Mouse (Mus musculus) testis, postnatal 10 days (tissue): ENCODE measurements around the gene Best2.

Experiments
- DNase-seq: peaks from one replicate; pipeline ENCODE4 v3.0.0; 2021; ENCODE audit warnings: low spot score

Gene Best2

DNA sequence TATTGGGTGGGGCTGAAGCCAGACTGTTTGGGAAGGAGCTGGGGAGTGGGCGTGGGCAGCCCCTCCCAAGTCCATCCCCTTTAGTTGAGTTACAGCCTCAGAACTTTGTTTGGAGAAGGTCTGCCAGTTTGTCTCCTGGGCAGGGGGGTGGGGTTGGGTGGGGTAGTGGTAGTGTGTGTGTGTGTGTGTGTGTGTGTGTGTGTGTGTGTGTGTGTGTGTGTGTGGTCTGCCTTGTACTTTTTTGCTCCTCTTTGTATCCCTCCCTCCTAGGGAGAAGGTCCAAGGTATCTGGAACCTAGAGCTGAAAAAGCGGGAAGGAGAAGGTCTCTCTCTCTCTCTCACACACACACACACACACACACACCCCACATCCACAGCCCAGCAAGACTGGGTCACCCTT is at the start of gene Best2:
Best2 (minus strand) TSS at position 101 of the 400 bp plus-strand sequence.
- DNase-seq: no peak

DNA sequence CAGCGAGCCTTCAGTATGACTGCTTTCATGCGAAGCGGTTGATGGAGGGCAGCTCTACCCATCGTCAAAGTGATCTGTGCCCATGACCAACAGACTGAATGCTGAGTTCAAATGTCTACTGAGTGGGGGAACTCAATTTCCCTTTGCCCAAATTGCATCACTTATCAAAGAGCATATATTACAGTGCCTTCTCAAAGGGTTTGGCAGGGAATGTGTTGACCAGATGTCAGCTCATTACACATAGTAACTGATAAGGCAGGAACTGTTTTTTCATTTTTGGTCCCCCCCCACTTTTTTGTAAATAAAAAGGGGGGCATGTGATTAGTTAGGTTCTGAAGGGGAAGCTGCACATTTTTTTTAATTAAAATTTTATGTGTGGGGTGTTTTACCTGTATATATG is 48.3 kb upstream of the Best2 start:
- DNase-seq: no peak

DNA sequence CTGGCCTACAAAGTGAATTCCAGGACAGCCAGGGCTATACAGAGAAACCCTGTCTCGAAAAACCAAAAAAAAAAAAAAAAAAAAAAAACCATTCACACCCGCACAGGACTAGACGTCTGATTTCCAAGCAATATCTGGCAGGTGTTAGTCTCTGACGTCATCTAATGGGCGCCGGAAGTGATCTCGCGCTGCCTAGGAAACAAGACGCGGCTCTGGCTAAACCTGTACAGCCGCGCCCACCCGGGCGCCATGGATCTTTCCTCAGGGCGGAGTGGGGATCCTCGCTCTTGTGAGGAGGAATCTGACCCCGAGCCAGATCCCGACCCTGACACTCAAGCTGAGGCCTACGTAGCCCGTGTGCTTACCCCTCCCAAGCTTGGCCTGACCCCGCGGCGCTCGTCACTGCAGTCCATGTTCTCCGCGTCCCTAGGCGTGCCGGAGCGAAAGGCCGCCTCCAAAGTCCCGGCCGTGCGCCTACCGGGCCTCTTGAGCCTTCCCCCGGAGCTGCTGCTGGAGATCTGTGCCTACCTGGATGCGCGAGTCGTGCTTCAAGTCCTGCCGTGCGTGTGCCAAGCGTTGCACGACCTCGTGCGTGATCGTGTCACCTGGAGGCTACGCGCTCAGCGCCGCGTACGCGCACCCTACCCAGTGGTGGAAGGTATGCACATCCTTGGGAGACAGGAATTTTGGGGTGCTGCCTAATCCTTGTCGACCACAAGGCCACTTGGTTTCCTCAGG is 45.7 kb upstream of the Best2 start, which contains the start of gene Fbxw9:
Fbxw9 (plus strand) TSS at position 177 of the 738 bp plus-strand sequence.
- peak; percentile 92 for DNase-seq

DNA sequence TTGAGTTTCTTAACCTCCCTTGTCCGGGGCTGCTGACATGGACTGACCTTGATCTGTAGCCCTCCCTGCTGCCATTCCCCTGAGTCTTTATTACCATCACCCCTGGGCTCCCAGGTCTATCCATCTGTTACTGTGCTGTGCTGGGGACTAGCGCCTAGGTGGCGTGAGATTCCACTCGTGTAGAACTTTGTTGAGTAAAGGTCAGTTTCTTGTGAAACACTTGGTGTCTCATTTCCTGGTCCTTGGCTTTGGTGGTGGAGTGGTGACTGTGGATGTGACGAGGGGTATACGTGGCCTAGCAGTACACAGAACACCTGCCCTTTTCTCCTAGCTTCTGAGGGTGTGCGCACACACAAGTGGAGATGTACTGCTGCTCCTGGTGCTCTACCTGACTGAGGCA is 43.0 kb upstream of the Best2 start:
- DNase-seq: no peak

DNA sequence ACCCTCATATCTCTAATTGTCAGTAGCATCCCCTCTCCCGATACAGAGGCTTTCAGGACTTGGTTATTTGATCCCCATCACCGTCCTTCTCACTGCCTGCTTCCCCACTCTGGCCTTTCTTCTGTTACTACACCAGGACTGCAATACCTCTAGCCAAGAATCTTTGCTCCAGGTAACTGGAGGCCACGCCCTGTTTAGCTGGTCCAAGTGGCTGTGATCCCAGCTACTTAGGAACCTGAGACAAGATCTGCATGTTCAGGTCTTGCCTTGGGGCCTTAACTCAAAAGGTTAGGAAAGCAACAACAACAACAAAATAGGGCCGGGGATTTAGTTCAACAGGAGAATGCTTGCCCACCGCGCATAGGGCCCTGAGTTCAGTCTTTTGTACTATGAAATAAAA is 29.3 kb upstream of the Best2 start:
- no peak for DNase-seq

DNA sequence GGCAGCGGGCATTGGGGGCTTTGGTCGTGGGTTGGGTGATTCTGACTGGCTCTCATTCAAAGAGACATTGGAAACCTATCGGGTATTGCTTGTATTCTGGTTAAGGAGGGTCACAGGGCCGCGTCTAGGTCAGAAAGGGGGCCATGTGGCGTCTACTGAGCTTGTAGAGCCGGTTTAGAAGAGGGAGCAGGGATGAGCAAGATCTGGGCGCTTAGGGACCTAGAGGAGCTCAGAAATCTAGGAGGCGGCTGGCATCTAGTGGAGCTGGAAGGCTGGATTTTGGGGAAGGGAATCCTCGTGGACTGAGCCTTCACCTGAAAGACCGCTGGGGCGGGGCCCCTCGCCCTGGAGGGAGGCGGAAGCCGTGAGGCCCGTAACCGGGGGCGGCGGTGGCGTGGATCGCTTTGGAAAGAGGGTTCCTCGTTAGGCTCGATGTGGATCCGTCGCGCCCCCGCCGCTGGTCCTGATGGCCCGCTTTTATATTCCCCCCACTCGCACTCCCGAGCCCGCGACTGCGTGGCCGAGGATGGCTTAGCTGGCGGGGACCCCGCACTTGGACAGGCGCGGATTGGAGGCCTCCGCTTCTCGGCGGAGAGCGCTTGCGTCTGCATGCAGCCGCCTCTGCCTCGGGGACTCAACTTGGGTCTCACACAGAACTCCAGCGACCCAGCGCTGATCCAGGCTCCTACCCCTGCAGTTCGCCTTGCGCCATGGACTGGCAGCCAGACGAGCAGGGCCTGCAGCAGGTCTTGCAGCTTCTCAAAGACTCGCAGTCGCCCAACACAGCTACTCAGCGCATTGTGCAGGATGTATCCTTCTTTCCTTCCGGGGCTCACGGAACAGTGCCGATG is 23.6 kb upstream of the Best2 start:
- peak; percentile 73 for DNase-seq

DNA sequence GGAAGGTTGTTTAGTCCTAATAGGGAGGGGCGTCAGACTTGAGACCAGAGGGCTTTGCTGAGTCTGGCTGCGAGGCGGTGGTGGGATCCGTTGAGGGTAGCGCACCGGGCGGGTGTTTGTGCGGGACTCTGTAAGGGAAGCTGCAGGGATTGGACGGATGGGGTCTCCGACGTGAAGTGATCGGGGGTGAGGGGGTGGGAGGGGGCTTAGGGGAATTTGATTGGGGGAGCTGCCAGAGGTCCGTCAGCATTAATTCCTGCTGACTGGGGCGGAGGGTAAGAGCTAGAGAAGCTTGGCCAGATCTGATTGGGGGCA is 23.0 kb upstream of the Best2 start:
- no peak for DNase-seq

DNA sequence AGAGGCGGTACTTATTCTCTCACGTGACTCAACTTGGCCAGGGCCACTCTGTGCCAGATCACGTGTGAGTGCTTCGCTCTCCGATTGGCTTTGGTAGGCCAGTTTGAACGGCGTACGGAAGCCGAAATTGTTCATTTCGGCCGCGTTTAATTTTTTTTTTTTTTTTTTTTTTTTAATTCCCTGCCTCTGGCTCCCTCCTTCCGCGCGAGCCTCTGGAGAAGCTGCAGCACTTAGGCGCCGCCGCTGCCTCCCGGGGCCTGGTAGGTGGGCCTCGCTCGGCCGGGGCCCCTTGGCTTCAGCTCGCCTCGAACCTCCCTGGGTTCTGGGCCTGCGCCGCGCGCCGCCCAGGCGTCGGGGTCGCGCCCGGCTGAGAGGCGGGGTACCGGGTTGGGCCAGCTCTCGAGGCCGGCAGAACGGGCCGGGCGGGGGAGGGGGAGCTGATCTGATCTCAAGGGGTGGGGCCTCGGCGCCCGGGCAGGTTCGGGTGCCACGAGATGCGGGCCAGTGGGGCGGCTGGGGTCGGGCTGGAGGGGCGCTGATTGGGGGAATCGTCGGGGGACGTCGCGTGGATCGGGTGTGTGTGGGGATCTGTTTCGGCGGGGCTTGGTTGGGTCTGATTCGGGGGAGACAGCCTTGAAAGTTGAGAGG is 22.5 kb upstream of the Best2 start, which contains the start of gene Tnpo2:
Tnpo2 (plus strand) TSS at position 198 of the 648 bp plus-strand sequence.
- DNase-seq: peak; percentile 94

DNA sequence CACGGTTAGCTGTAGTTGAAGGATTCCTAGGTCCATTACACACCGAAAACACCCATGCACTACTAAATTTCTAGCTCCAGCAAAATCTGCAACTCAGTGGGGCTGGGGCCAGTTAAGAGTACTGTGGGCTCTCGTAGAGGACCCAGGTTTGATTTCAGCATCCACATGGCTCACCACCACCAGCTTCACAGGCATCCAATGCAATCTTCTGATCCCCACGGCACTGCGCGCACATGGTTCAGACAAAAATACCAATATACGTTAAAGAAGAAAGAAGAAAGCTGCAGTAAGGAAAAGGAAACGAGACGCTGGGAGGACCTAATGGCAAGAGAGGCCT is 22.0 kb upstream of the Best2 start:
- no peak for DNase-seq

DNA sequence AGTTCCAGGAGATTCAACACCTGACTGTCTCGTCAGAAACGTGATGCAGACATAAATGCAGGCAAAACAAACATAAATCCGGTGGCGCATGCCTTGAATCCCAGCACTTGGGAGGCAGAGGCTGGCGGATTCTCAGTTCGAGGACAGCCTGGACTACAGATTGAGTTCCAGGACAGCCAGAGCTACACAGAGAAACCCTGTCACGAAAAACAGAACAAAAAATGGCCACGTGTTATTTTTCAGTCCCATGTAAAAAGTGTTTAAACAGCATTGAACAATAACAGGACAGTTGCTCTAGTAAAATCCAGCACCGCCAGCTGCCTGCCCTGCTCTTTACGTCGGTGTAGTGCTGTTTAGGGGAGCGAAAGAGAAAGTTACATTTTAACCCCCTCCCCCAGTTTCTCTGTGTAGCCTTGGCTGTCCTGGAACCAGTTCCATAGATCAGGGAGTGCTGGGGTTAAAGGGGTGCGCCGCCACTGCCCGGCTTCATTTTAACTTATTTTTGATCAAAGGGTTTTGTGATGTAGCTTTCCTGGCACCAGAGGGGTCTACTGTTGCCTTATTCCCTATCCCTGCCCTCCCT is 21.5 kb upstream of the Best2 start:
- no peak for DNase-seq

DNA sequence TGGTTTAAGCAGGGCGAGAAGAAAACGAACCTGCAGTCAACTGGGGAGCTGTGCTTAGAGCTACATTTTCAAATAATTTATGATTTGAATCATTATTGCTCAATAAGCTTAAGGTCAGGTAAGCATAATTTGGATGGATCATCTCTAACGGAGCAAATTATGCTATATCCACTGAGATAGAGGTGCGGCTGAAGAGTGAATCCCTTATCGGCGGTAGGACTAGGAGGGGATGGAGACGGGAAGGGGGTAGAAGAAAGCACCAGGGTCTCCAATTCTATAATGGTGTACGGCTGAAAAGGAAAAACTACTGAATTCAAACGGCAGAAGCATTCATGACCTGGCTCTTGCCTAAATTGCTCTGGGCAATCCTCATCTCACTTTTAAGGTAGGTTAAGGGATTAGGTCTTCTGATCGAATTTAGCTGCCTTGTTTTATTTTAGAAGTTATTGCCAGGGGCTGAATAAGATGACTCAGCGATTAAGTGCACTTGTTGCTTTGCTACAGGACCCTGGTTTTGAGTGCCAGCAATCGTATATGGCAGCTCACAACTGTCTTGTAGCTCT is 20.9 kb upstream of the Best2 start:
- no peak for DNase-seq

DNA sequence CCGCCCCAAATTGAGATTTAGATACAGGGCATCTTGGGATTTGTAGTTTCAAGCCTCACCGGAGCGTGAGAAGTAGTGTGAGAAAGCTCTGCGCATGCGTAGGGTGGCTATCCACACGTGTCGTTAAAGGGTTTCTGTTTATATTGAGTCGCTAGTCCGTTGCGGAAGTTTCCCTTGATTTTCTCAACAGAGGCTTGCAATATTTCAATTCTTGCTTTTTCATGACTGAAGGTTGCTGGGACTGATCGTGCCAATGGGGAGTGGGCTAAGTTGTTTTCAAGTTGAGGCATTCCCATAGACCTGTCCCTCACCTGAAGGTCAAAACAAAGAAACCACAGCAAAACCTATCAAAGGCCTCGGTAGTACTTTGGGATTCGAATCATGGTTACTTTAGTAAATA is 20.4 kb upstream of the Best2 start:
- peak; percentile 85 for DNase-seq

DNA sequence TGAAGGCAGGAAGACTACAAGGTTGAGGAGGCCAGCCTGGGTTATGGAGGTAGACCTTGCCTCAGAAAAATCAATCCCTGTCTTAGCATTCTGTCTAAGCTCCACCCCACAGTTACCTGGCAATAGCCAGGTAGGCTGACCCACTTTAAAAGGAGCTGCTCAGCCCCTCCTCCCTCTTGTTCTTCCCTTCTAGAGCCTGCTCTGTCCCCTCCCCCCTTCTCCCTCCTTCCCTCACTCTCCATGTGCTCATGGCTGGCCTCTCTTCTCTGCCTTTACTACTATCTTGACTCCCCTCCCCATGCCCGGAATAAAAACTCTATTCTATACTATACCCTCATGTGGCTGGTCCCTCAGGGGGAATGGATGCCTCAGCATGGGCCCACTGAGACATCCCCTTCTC is 19.5 kb upstream of the Best2 start:
- no peak for DNase-seq

DNA sequence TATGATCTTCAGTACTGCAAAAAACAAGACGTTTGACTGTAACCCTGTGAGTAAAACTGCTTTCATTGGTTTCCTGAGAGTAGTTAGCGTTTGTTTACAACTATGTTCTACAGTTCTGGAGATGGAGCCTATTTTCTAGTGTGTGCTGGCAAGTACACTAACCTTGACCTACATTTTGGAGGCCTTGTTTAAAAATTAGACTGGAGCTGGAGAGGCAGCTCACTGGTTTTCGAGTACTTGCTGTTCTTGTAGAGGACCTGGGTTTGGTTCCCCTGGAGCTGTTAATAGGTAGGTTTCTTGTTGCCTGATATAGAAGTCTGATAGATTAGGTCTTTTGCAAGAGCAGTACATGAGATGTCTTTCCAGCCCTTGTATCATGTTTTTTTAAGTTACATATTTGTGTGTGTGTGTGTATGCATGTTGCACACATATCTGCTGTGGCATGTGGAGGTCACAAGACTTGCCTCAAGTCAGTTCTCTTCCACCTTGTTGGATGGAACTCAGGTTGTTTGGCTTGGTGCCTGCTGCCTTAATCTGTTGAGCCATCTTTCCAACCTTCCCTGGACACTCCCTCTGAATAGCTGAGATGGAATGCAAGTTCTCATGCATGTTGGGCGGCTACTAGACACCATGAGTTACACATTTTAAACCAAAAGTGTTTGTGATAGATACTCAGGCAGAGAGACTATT is 18.4 kb upstream of the Best2 start:
- no peak for DNase-seq

DNA sequence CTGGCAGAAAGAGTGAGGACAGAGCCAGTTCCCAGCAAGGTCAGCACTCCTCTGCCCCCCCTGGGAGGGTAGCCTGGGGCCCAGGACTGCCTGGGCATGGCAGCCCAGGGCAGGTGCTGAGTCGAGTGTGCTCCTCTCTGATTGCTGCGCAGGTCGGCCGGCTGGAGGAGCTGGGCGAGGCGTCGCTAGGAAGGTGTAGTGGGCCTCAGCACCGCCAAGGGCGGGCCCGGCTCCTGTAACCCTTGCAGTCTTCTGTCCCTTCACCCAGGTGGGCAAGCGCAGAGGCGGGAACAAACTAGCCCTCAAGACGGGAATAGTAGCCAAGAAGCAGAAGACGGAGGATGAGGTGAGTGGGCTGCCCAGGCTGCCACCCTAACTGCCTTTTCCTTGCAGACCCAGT is 14.9 kb upstream of the Best2 start:
- DNase-seq: no peak

DNA sequence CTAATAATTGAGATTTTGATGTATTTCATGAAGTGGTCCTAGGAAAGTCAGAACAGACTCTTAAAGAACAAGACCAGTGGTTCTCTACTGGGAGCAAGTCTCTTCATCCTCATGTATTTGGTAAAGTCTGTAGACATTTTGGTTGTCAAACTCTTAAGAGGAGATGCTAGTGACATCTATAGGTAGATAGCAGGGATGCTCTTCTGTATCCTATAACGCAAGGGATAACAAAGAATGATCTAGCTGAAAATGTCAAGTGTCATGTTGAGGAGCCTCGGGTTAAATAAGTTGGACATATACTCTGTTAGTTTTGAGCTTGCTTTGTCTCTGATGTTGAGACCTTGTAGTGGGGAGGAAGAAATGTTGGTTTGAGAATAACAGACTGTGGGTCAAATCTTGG is 13.6 kb upstream of the Best2 start:
- DNase-seq: no peak

DNA sequence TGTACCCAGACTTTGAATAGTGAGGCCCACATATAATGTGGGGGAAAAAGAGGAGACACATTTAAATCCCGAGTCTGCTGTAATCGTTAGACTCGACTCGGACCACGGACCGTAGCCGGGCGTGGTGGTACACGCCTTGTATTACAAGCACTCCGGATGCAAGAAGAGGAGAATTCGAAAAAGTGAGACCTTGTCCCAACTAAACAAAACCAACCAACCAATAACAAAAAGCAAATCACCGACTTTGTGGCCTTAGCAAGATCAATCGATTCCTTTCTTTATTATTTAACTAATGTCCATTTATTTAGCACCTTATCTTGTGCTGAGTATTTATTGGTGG is 13.2 kb upstream of the Best2 start:
- DNase-seq: no peak

DNA sequence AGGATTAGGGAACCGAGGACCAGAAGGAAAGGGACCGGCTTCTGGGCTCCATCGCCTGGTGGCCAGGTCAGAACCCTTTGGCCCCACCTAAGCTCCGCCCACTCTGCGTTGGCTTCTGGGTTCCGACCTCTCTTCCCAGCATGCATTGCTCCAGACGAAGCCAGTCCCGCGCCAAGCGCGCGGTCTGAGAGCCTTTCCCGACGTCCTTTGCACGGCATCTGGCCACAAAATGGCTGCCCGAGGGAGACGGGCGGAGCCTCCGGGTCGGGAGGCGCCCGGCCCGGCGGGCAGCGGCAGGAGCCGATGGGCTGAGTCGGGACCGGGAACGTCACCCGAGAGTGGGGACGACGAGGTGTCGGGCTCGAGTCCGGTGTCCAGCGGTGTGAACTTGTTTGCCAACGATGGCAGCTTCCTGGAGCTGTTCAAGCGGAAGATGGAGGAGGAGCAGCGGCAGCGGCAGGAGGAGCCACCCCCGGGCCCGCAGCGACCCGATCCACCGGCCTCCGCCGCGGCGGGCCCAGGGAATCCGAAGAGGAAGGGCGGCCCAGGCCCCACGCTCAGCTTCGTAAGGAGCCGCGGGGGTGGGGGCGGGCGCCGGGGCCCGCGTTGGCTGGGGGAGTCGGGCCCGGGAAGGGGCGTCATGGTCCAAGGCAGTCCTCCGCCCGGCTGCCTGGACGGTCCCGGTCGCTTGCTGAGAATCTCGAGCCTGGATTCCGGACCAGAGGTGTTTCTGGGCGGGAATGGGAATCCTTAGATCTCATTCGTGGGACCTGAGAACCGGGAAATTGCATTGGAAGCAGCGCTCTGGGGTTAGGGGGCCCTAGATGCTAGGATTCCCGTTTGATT is 12.6 kb upstream of the Best2 start, which contains the start of gene Trir:
Trir (plus strand) TSS at position 154 of the 846 bp plus-strand sequence.
- DNase-seq: peak; percentile 98

DNA sequence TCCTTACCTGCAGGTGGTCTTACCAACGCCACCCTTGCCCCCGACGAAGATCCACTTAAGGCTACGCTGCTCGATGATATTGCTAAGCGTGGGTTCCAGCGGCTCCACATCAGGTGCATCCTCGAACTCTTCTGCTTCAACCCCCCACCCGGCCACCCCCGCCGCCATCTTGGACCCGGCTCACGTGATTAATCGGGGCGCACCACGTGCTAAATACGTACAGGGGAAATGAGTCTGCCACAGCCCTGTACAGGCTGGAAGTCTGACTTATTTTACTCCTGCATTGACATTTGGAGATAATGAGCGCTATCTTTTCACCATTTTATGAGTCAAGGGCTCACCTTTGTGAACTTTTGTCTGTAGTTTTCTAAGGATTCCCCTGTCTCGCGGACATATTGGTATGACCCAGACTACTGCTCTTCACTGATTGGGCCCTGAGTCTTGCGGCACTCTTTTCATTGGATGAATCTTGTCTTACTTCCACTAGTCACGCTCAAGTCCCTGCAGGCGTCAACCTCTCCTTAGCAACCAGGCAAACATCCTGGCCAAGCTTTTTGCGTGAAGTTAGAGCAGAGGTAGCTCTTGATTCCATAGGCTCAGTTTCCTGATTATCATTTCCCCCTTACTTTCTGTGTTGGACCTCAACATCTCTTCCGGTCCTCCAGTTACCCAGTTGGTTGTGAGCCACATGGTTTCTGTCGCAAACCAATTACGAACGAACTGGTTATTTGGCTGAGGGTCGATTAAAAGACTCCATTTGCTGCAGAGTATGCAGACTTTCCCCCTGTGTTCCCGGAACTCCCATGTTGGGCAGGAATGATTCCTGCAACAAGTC is 11.0 kb upstream of the Best2 start, which contains the start of gene Asna1:
Asna1 (minus strand) TSS at position 184 of the 835 bp plus-strand sequence.
- DNase-seq: peak; percentile 88

DNA sequence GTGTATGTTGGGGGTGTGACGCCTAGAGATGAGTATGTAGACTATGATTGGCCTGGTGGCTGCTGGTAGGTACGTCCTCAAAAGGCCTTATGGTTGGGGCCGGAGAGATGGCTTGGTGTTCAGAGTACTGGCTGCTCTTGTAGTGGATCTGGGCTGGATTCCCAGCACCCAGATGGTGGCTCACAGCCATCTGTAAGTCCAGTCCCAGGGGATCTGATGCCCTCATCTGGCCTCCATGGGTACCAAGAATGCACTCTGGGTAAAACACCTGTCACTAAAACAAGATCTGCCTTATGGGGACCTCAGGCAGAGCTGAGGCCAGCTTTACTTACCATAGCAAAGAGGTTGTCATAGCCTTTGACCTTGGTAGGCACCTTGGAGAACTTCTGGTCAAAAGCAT is 9.5 kb upstream of the Best2 start:
- no peak for DNase-seq
